Mouse (Mus musculus) CH12.LX (cell line): ENCODE results near the gene Wsb2. TPM values are rescaled to one million over a fixed set of nuclear protein-coding genes. Genes with fewer than 3 reads are reported as not detected.

Experiments used
- DNase-seq: peaks from one replicate; pipeline ENCODE4 v3.0.0-alpha.2; 2013; ENCODE audit errors: extremely low read depth
- H3K27ac ChIP-seq: 2 replicates; pipeline ENCODE4 v1.5.1; 2012; ENCODE audit warnings: low read depth, mild to moderate bottlenecking, control low read depth, moderate library complexity; ENCODE audit not compliant: insufficient read depth
- H3K27me3 ChIP-seq: replicated peaks from 2 replicates; pipeline ENCODE3; 2012; ENCODE audit warnings: inconsistent platforms
- H3K36me3 ChIP-seq, 2 experiments: replicated peaks in 1 of 2; 2 replicates each; pipeline versions ENCODE3 to v1.6.1; 2012; ENCODE audit warnings: inconsistent platforms in 1 of 2, low read length in 1 of 2, mild to moderate bottlenecking in 1 of 2, mixed read lengths in 1 of 2, moderate library complexity in 1 of 2; ENCODE audit not compliant: control insufficient read depth in 1 of 2, insufficient read depth in 1 of 2
- H3K4me1 ChIP-seq, 2 experiments: 2 replicates each; pipeline ENCODE4 v1.6.1; 2012; ENCODE audit warnings: inconsistent platforms in 1 of 2, moderate library complexity in 1 of 2; ENCODE audit not compliant: insufficient read depth in 2 of 2, control insufficient read depth in 1 of 2
- H3K4me2 ChIP-seq: 2 replicates; pipeline ENCODE4 v1.6.1; 2012; ENCODE audit warnings: low read depth, mild to moderate bottlenecking, control low read depth; ENCODE audit not compliant: poor library complexity, insufficient read depth, severe bottlenecking
- H3K4me3 ChIP-seq, 3 experiments: fragments of 150-350 bp in 1 of 3; sonication (generic) in 1 of 3; replicated peaks in 1 of 3; 2 replicates each; pipeline versions ENCODE3 to v1.5.1; 2011 to 2012; ENCODE audit warnings: low read depth in 2 of 3, low read length in 2 of 3, mild to moderate bottlenecking in 2 of 3, moderate library complexity in 2 of 3, control low read depth in 1 of 3, improper control_type of control experiment in 1 of 3, inconsistent platforms in 1 of 3, mixed read lengths in 1 of 3; ENCODE audit not compliant: poor library complexity in 1 of 3
- H3K79me2 ChIP-seq: replicated peaks from 2 replicates; pipeline ENCODE4 v1.6.1; 2012; ENCODE audit warnings: mild to moderate bottlenecking, moderate library complexity; ENCODE audit not compliant: control insufficient read depth, poor library complexity, insufficient read depth, severe bottlenecking; ENCODE audit errors: extremely low read depth
- H3K9ac ChIP-seq: 2 replicates; pipeline ENCODE4 v1.6.1; 2012; ENCODE audit warnings: low read depth, mild to moderate bottlenecking, control low read depth, moderate library complexity; ENCODE audit not compliant: insufficient read depth
- H3K9me3 ChIP-seq: replicated peaks from 2 replicates; pipeline ENCODE3; 2012; ENCODE audit warnings: low read length, inconsistent platforms, mixed read lengths
- BHLHE40 ChIP-seq: IDR thresholded peaks from 2 replicates; pipeline ENCODE4 v1.6.1; 2011; ENCODE audit warnings: mild to moderate bottlenecking, low read depth, low read length, improper control_type of control experiment
- CHD1 ChIP-seq: IDR thresholded peaks from 2 replicates; pipeline ENCODE4 v1.6.1; 2012; ENCODE audit warnings: low read depth, low read length, improper control_type of control experiment, inconsistent platforms
- CHD2 ChIP-seq: IDR thresholded peaks from 2 replicates; pipeline ENCODE4 v1.6.1; 2011; ENCODE audit warnings: low read length, improper control_type of control experiment
- CTCF ChIP-seq, 2 experiments: IDR thresholded peaks in 1 of 2; conservative IDR thresholded peaks in 1 of 2; 2 replicates each; pipeline ENCODE4 v1.5.1; 2011 to 2012; ENCODE audit warnings: low read depth in 2 of 2, low read length in 2 of 2, improper control_type of control experiment in 1 of 2, inconsistent platforms in 1 of 2, mild to moderate bottlenecking in 1 of 2, moderate library complexity in 1 of 2
- E2F4 ChIP-seq: IDR thresholded peaks from 2 replicates; pipeline ENCODE4 v1.6.1; 2011; ENCODE audit warnings: low read depth, low read length, improper control_type of control experiment; ENCODE audit not compliant: insufficient replicate concordance
- ELF1 ChIP-seq: IDR thresholded peaks from 2 replicates; pipeline ENCODE4 v1.6.1; 2014; ENCODE audit warnings: low read depth, mild to moderate bottlenecking, inconsistent platforms, low read length, improper control_type of control experiment
- ETS1 ChIP-seq: conservative IDR thresholded peaks from 2 replicates; pipeline ENCODE4 v1.6.1; 2012; ENCODE audit warnings: low read depth, mild to moderate bottlenecking, inconsistent platforms, low read length, improper control_type of control experiment, moderate library complexity
- GABPA ChIP-seq: IDR thresholded peaks from 2 replicates; pipeline ENCODE4 v1.6.1; 2012; ENCODE audit warnings: low read depth, low read length, improper control_type of control experiment, inconsistent platforms; ENCODE audit not compliant: insufficient replicate concordance
- JUN ChIP-seq: IDR thresholded peaks from 2 replicates; pipeline ENCODE4 v1.6.1; 2011; ENCODE audit warnings: low read depth, mild to moderate bottlenecking, low read length, improper control_type of control experiment, moderate library complexity; ENCODE audit not compliant: insufficient read depth
- JUND ChIP-seq: conservative IDR thresholded peaks from 2 replicates; pipeline ENCODE4 v1.6.1; 2011; ENCODE audit warnings: low read depth, low read length, improper control_type of control experiment
- KAT2A ChIP-seq: IDR thresholded peaks from 2 replicates; pipeline ENCODE4 v1.6.1; 2012; ENCODE audit warnings: low read length, improper control_type of control experiment, inconsistent platforms; ENCODE audit not compliant: insufficient replicate concordance
- MAFK ChIP-seq: IDR thresholded peaks from 2 replicates; pipeline ENCODE4 v1.6.1; 2011; ENCODE audit warnings: low read length, improper control_type of control experiment; ENCODE audit not compliant: insufficient replicate concordance
- MAX ChIP-seq: IDR thresholded peaks from 2 replicates; pipeline ENCODE4 v1.6.1; 2011; ENCODE audit warnings: low read length, improper control_type of control experiment
- MAZ ChIP-seq: IDR thresholded peaks from 2 replicates; pipeline ENCODE4 v1.6.1; 2012; ENCODE audit warnings: low read depth, mild to moderate bottlenecking, inconsistent platforms, low read length, improper control_type of control experiment, moderate library complexity
- MEF2A ChIP-seq: IDR thresholded peaks from 2 replicates; pipeline ENCODE4 v1.6.1; 2014; ENCODE audit warnings: low read depth, mild to moderate bottlenecking, inconsistent platforms, low read length, improper control_type of control experiment, borderline replicate concordance
- MXI1 ChIP-seq: IDR thresholded peaks from 2 replicates; pipeline ENCODE4 v1.6.1; 2011; ENCODE audit warnings: mild to moderate bottlenecking, low read depth, low read length, improper control_type of control experiment
- MYC ChIP-seq: IDR thresholded peaks from 2 replicates; pipeline ENCODE4 v1.6.1; 2011; ENCODE audit warnings: low read depth, mild to moderate bottlenecking, improper control_type of control experiment, low read length
- NELFE ChIP-seq: IDR thresholded peaks from 2 replicates; pipeline ENCODE4 v1.6.1; 2011; ENCODE audit warnings: low read depth, low read length, improper control_type of control experiment
- NRF1 ChIP-seq: IDR thresholded peaks from 2 replicates; pipeline ENCODE4 v1.6.1; 2014; ENCODE audit warnings: low read depth, mild to moderate bottlenecking, inconsistent platforms, low read length, improper control_type of control experiment, moderate library complexity
- POLR2A ChIP-seq: IDR thresholded peaks from 2 replicates; pipeline ENCODE4 v1.6.1; 2011; ENCODE audit warnings: low read depth, mild to moderate bottlenecking, improper control_type of control experiment, low read length
- RCOR1 ChIP-seq: conservative IDR thresholded peaks from 2 replicates; pipeline ENCODE4 v1.6.1; 2012; ENCODE audit warnings: low read depth, mild to moderate bottlenecking, inconsistent platforms, low read length, improper control_type of control experiment
- SIN3A ChIP-seq: IDR thresholded peaks from 2 replicates; pipeline ENCODE4 v1.6.1; 2012; ENCODE audit warnings: low read length, improper control_type of control experiment, inconsistent platforms
- TCF12 ChIP-seq: IDR thresholded peaks from 2 replicates; pipeline ENCODE4 v1.6.1; 2014; ENCODE audit warnings: low read depth, mild to moderate bottlenecking, inconsistent platforms, low read length, improper control_type of control experiment
- UBTF ChIP-seq: IDR thresholded peaks from 2 replicates; pipeline ENCODE4 v1.6.1; 2012; ENCODE audit warnings: low read depth, mild to moderate bottlenecking, inconsistent platforms, low read length, improper control_type of control experiment, moderate library complexity
- ZKSCAN1 ChIP-seq: IDR thresholded peaks from 2 replicates; pipeline ENCODE4 v1.6.1; 2012; ENCODE audit warnings: low read depth, inconsistent platforms, low read length, improper control_type of control experiment, borderline replicate concordance
- ZMIZ1 ChIP-seq: IDR thresholded peaks from 2 replicates; pipeline ENCODE4 v1.6.1; 2012; ENCODE audit warnings: low read depth, mild to moderate bottlenecking, inconsistent platforms, low read length, improper control_type of control experiment
- dilution Hi-C: fragments of 300-500 bp; cut with MboI; formaldehyde crosslinking; loops from 2 replicates; pipeline ENCODE4 v1.14.3; 2020; ENCODE audit warnings: low sequenced_read_pairs; ENCODE audit not compliant: extremely low pct_unique_long_range_greater_than_20kb, extremely low pct_ligation_motif_present
- in situ Hi-C: fragments of 300-500 bp; cut with MboI; formaldehyde crosslinking; loops from 3 replicates; pipeline ENCODE4 v1.14.3; 2019; ENCODE audit warnings: low sequenced_read_pairs, low pct_ligation_motif_present, low pct_unique_long_range_greater_than_20kb, mixed read lengths
- polyA plus RNA-seq: library from polyadenylated mRNA; unstranded; fragments of >175 nt; gene quantifications from 2 replicates; pipeline ENCODE4 v1.2.1, GENCODE M21; 2012; ENCODE audit warnings: low read depth; ENCODE audit not compliant: insufficient read length
- total RNA-seq, 2 experiments: library from RNA; depleted of rRNA; stranded (reverse); fragments of 300-350 nt in 1 of 2; fragments of >200 nt in 1 of 2; gene quantifications; 2 replicates each; pipeline ENCODE4 v1.2.3; 2012 to 2014

Gene Wsb2
- total and polyA plus RNA-seq, 3 experiments: 36.1 to 44.2 (median 41.7) TPM

DNA sequence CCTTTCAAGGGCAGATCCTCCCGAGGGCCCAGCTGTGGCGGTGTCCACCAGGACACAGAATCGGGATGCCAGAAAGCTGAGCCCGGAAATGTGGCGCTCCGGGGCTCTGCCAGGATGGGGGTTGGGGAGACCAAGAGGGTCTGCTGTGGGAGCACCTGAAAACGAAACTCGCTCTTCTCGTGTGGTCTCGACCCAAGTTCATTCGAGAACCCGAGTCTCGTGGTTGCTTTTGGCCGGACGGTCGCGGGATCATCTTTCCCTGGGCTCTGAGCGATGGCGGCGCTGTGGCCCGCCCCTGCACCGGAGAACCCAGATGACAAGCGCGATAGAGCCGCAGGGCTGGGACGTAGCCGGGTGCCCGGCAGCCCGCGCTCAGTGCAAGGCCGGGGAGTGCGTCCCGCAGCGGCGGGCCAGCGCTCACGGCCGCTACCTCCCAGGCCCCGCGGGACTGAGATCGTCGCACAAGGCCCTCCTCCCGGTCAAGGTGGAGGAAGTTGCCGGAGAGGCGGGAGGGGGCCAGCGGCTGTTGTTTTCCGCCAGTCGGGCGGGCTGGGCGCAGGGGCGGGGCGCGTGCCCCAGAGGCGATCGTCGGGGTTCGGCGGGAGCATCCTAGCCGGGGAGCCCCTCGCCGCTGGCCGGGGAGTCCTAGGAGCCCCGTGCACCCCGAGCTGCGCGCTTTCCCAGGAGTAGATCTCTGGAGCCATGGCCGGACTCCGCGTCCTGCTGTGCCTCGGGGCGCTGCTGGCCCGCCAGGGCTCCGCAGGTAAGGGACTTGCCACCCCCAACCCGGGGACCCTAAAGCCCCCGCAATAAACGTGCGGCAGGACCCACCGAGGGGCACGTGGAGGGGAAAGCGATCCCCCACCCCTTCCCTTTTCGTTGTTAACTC is 38.1 kb upstream of the Wsb2 start, which contains the start of gene Vsig10:
Gene Vsig10 (plus strand): TSS at position 343 of the 889 bp plus-strand sequence.
- no peaks in the 10 kb centered on the region for H3K9me3 ChIP-seq
- H3K4me3 ChIP-seq: peak within 1 kb of the TSS; percentile 74 to 86 (median 76)
- peak within 1 kb of the TSS; percentile 9; the same call in 1 of the 2 replicates for H3K27ac ChIP-seq
- peak; percentile 34 for DNase-seq
- dilution Hi-C loops: no loop called here
- no peaks in the 10 kb centered on the region for H3K79me2 ChIP-seq
- in situ Hi-C loops: no loop called here
- peak within 1 kb of the TSS; percentile 81 for H3K9ac ChIP-seq
- H3K4me2 ChIP-seq: peak within 1 kb of the TSS; percentile 79
- peaks cover 0 to 3% of the 10 kb centered on the region in 2 experiments for H3K36me3 ChIP-seq
- TF ChIP-seq MXI1: peak; percentile 52
- TF ChIP-seq UBTF: peak; percentile 94
- TF ChIP-seq ZKSCAN1: no peak
- TF ChIP-seq MAFK: no peak
- TF ChIP-seq ETS1: no peak
- no peak for TF ChIP-seq GABPA
- TF ChIP-seq JUN: no peak
- peak; percentile 66; the same call in 1 of the 2 replicates for TF ChIP-seq TCF12
- peak; percentile 2; the same call in 1 of the 2 replicates for TF ChIP-seq BHLHE40
- peak; percentile 50 for TF ChIP-seq CHD2
- peak; percentile 66 for TF ChIP-seq ZMIZ1
- no peak for TF ChIP-seq E2F4
- TF ChIP-seq KAT2A: no peak
- TF ChIP-seq NRF1: no peak
- peak; percentile 43; the same call in 1 of the 2 replicates for TF ChIP-seq SIN3A
- TF ChIP-seq MAX: no peak
- TF ChIP-seq POLR2A: peak; percentile 75
- no peak; a peak in 1 of 4 replicates for TF ChIP-seq CTCF (conservative IDR thresholded peaks at IDR 0.05 in 1 of 2, IDR thresholded peaks at IDR 0.05 in 1 of 2; ENCODE audit: low read depth in 2 of 2, low read length in 2 of 2)
- TF ChIP-seq NELFE: peak; percentile 71
- peak; percentile 47; the same call in 1 of the 2 replicates for TF ChIP-seq ELF1
- TF ChIP-seq MAZ: peak; percentile 79; the same call in 1 of the 2 replicates
- TF ChIP-seq RCOR1: no peak
- no peak for TF ChIP-seq JUND
- TF ChIP-seq CHD1: peak; percentile 38; the same call in 1 of the 2 replicates
- TF ChIP-seq MYC: no peak
- no peak for TF ChIP-seq MEF2A
- H3K27me3 ChIP-seq: peaks cover 19% of the 10 kb centered on the region
- peaks cover 15 to 31% of the 10 kb centered on the region in 2 experiments for H3K4me1 ChIP-seq
